In genomic region chr17:79708168-79708567, GRCm38 (mm10) we compare ENCODE assay signal across 19 mouse cellular contexts. TPM values are rescaled to one million over a fixed set of nuclear protein-coding genes. Genes with fewer than 3 reads are reported as not detected.
DNase-seq lines count a peak whose midpoint lies in the region; ATAC-seq lines count a peak whose summit lies in the region.
"Had no signal": no experiment of that assay in that cellular context is flagged by ENCODE, and none has a peak within 500 bp of the region (broad histone marks: within the 10 kb centered on the region; RNA-seq: fewer than 3 reads in every experiment).

No protein-coding gene starts in this region.

- H3K9me3 ChIP-seq in heart, embryonic 11.5 days (replicated peaks; ENCODE audit: control insufficient read depth, low read length), result no peaks in the 10 kb centered on the region
- no peaks in the 10 kb centered on the region for H3K9me3 ChIP-seq in heart, embryonic 10.5 days
- no peaks in the 10 kb centered on the region for H3K9me3 ChIP-seq in midbrain, embryonic 10.5 days (replicated peaks)
- no peaks in the 10 kb centered on the region for H3K9me3 ChIP-seq in midbrain, embryonic 15.5 days
- H3K9me3 ChIP-seq: embryonic facial prominence, embryonic 13.5 days; forebrain, embryonic 15.5 days; stomach, embryonic 15.5 days had no signal

- H3K4me3 ChIP-seq in heart, embryonic 11.5 days (ENCODE audit: low read depth, low read length), result no peak overlapping the region
- no peak overlapping the region for H3K4me3 ChIP-seq in heart, embryonic 10.5 days
- no peak overlapping the region for H3K4me3 ChIP-seq in midbrain, embryonic 10.5 days
- no peak overlapping the region for H3K4me3 ChIP-seq in midbrain, embryonic 15.5 days
- H3K4me3 ChIP-seq: embryonic facial prominence, embryonic 13.5 days; forebrain, embryonic 15.5 days; stomach, embryonic 15.5 days had no signal

- ATAC-seq in heart, embryonic 11.5 days (replicated peaks; ENCODE audit: insufficient number of reproducible peaks, low FRiP score, low TSS enrichment), result no peak
- ATAC-seq in midbrain, embryonic 15.5 days (replicated peaks), result no peak
- ATAC-seq: forebrain, embryonic 15.5 days; liver, postnatal 0 days had no signal

- peaks cover 15% of the 10 kb centered on the region for H3K27me3 ChIP-seq in heart, embryonic 11.5 days (ENCODE audit: control insufficient read depth, insufficient read depth, low read length)
- peaks cover 51% of the 10 kb centered on the region for H3K27me3 ChIP-seq in heart, embryonic 10.5 days (ENCODE audit: insufficient read depth, poor library complexity, severe bottlenecking)
- H3K27me3 ChIP-seq in midbrain, embryonic 10.5 days (ENCODE audit: low read depth, poor library complexity, severe bottlenecking), result peaks cover 81% of the 10 kb centered on the region
- peaks cover 35% of the 10 kb centered on the region for H3K27me3 ChIP-seq in midbrain, embryonic 15.5 days (replicated peaks)

- H3K36me3 ChIP-seq in heart, embryonic 11.5 days (ENCODE audit: control insufficient read depth, insufficient read depth, low read length), result no peaks in the 10 kb centered on the region
- H3K36me3 ChIP-seq in heart, embryonic 10.5 days, result no peaks in the 10 kb centered on the region
- H3K36me3 ChIP-seq in midbrain, embryonic 10.5 days, result no peaks in the 10 kb centered on the region
- no peaks in the 10 kb centered on the region for H3K36me3 ChIP-seq in midbrain, embryonic 15.5 days (replicated peaks)
- H3K36me3 ChIP-seq: embryonic facial prominence, embryonic 13.5 days; forebrain, embryonic 15.5 days; stomach, embryonic 15.5 days had no signal

- H3K4me2 ChIP-seq in heart, embryonic 11.5 days, result 0 out of 2 replicates have a peak overlapping the region, but pooled peaks have one; percentile 3
- no peak overlapping the region for H3K4me2 ChIP-seq in midbrain, embryonic 15.5 days
- H3K4me2 ChIP-seq: embryonic facial prominence, embryonic 13.5 days; forebrain, embryonic 15.5 days; midbrain, embryonic 11.5 days; stomach, embryonic 15.5 days had no signal

- 19% methylated on average over 7 of the region's 7 CpGs for WGBS in heart, embryonic 11.5 days (ENCODE audit: insufficient replicate concordance)
- 22% methylated on average over 7 of the region's 7 CpGs for WGBS in heart, embryonic 10.5 days
- 6% methylated on average over 7 of the region's 7 CpGs for WGBS in midbrain, embryonic 10.5 days
- 9% methylated on average over 7 of the region's 7 CpGs for WGBS in midbrain, embryonic 15.5 days

- DNase-seq in heart, embryonic 10.5 days (ENCODE audit: low spot score), result no peak
- peak; percentile 23 for DNase-seq in midbrain, embryonic 10.5 days (ENCODE audit: low spot score)
- peak; percentile 44 for DNase-seq in embryo, embryonic 11 days
- DNase-seq in retina, postnatal 1 day, result peak; percentile 25
- DNase-seq in frontal cortex, postnatal 14 days (ENCODE audit: low spot score in 2 of 2), result no peak
- DNase-seq in lung, postnatal 25 days (ENCODE audit: low spot score), result no peak
- DNase-seq: B cell, adult 2 months; cerebellum, adult 9-11 months; liver; liver, postnatal 0 days; lung, postnatal 4 days; right cerebral cortex, adult 18-20 months; spleen, adult 18-20 months had no signal

- H3K4me1 ChIP-seq in heart, embryonic 11.5 days (ENCODE audit: control insufficient read depth, insufficient read depth, low read length), result peaks cover 5% of the 10 kb centered on the region
- peaks cover 11% of the 10 kb centered on the region for H3K4me1 ChIP-seq in heart, embryonic 10.5 days
- H3K4me1 ChIP-seq in midbrain, embryonic 10.5 days, result peaks cover 27% of the 10 kb centered on the region
- peaks cover 3% of the 10 kb centered on the region for H3K4me1 ChIP-seq in midbrain, embryonic 15.5 days

- H3K27ac ChIP-seq in heart, embryonic 11.5 days (ENCODE audit: low read depth, low read length), result no peak overlapping the region
- no peak overlapping the region for H3K27ac ChIP-seq in heart, embryonic 10.5 days
- no peak overlapping the region for H3K27ac ChIP-seq in midbrain, embryonic 10.5 days (replicated peaks)
- no peak overlapping the region for H3K27ac ChIP-seq in midbrain, embryonic 15.5 days
- H3K27ac ChIP-seq: embryonic facial prominence, embryonic 13.5 days; forebrain, embryonic 15.5 days; stomach, embryonic 15.5 days had no signal

- H3K9ac ChIP-seq in heart, embryonic 11.5 days (ENCODE audit: low read depth, low read length), result no peak overlapping the region
- no peak overlapping the region for H3K9ac ChIP-seq in midbrain, embryonic 15.5 days
- H3K9ac ChIP-seq: embryonic facial prominence, embryonic 13.5 days; forebrain, embryonic 15.5 days; liver, postnatal 0 days; stomach, embryonic 15.5 days had no signal

RNA-seq across cellular contexts. Expression of gene Cyp1b1, which starts 6.7 kb away (rescaled TPM):
- 2.1 TPM in 2 replicates for polyA plus RNA-seq in heart, embryonic 11.5 days (2014; fragmentation: Nextera tagmentation; extraction: Ambion mirVana)
- 1.0 and 6.1 TPM in 2 replicates for polyA plus RNA-seq in heart, embryonic 10.5 days (2016; fragmentation: Nextera tagmentation; extraction: Ambion mirVana)
- polyA plus RNA-seq in midbrain, embryonic 10.5 days (2016; fragmentation: Nextera tagmentation; extraction: Ambion mirVana), result 1.5 and 1.7 TPM in 2 replicates
- 7.0 and 7.4 TPM in 2 replicates for polyA plus RNA-seq in midbrain, embryonic 15.5 days (2015; fragmentation: Nextera tagmentation; extraction: Ambion mirVana)

Comparison
In these comparisons a context has a peak if more than half of its experiments do, and no peak if none do; other contexts are left out.
1. DNase-seq: peak in midbrain, embryonic 10.5 days (single experiment), embryo, embryonic 11 days (single experiment) and retina, postnatal 1 day (single experiment); none in heart, embryonic 10.5 days (single experiment), frontal cortex, postnatal 14 days (0 of 2) and lung, postnatal 25 days (single experiment).